Mouse (Mus musculus) thymus, postnatal 25 days (tissue): Measurements from ENCODE around the gene Ttc16.

Experiments used
- DNase-seq: peaks from one replicate; pipeline ENCODE4 v3.0.0; 2022

Gene Ttc16

DNA sequence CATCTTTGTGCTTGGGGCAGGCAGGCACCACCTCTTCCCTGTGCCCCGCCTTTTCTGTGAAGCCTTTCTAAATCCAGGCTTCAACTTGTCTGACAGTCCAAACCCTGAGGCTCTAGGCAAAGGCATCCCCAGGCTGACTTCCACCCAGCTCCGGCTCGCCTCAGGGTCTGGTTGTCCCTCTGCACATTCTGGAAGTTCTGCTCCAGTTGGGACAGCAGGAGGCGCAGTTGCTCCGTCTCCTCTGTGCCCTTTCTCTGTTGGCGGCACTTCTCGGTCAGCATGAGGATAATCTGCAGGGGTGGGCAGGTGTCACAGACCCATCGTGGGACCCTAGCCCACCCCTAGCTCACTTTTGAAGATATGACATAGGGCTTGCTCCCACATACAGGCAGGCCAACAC is 3.7 kb upstream of the Ttc16 start:
- DNase-seq: peak; percentile 72

DNA sequence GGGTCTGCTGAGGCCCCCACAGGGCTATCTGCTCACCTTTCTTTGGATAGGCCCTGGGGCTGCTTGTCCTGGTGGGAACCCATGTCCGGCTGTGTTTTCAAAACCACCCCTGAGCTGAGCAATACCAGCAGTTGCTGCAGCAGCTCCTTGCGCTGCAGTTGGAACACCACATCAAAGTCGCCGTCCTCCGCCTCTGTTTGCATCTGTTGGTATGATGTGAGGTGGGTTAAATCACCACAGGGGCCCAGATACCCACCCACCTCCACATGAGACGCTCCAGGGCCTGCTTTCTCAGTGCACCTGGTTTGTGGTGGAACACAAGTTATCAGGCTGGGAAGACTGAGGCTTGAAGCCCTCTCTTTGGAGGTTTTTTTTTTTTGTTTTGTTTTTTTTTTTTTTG is 2.6 kb upstream of the Ttc16 start:
- DNase-seq: peak; percentile 89

DNA sequence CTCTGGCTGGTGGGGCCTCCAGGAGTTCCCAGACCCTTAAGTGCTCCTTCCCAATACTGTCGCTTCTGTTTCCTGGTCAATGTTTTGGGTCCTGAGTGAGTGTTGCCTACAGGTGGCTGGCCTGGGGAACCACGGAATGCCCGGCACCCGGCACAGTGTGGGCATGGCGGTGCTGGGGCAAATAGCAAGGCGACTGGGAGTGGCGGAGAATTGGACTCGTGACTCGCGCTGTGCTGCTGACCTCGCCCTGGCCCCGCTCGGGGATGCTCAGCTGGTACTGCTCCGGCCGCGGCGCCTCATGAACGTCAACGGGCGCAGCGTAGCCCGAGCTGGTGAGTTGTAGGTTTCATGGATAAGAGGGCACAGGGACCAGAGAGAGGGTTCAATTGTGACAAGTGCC is 759 bp upstream of the Ttc16 start:
- DNase-seq: peak; percentile 23

DNA sequence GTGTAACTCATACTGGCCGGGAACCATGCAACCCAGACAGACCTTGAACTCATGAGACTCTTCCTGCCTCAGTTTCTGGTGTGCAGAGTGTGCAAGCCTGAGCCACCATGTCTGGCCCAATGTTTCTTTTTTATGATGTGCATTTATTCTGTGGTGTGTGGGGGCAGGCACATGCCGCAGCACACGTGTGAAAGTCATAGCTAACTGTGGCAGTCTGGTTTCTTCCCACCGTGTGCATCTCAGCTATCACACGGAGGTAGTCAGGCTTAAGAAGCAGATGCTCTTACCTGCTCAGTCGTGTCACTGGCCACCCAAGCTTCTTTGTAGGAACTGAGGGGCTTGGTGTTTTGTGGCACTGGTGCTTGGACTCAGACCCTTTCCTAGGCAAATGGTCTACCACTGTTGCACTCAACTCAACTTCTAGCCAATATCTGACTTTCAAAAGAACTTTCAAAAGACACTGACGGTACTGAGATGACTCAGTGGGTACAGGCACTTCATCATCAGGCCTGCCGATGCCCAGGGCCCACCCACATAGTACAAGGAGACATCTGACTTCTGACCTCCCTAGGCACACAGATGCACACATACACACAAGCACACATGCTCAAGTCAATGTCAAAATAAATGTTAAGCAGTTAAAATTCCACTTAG is 2.7 kb downstream of the Ttc16 start:
- DNase-seq: no peak

DNA sequence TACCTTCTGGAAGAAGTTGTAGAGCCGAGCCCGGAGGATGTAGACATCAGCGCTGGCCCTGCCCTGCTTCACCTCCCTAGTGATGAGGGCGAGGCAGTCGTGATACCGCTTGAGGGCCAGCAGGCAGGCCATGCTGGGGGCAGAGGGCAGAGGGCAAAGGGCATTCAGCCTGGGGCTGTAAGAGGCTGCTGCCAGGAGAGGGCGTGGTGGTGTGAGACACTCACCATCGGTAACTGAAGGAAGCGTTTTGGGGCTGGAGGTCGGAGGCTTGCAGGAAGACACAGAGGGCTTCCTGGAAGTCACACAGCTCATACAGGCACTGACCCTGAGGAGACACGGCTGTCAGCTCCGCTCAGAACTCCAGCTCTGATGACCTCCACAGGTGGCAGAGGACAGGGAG is 3.5 kb downstream of the Ttc16 start:
- DNase-seq: peak; percentile 28

DNA sequence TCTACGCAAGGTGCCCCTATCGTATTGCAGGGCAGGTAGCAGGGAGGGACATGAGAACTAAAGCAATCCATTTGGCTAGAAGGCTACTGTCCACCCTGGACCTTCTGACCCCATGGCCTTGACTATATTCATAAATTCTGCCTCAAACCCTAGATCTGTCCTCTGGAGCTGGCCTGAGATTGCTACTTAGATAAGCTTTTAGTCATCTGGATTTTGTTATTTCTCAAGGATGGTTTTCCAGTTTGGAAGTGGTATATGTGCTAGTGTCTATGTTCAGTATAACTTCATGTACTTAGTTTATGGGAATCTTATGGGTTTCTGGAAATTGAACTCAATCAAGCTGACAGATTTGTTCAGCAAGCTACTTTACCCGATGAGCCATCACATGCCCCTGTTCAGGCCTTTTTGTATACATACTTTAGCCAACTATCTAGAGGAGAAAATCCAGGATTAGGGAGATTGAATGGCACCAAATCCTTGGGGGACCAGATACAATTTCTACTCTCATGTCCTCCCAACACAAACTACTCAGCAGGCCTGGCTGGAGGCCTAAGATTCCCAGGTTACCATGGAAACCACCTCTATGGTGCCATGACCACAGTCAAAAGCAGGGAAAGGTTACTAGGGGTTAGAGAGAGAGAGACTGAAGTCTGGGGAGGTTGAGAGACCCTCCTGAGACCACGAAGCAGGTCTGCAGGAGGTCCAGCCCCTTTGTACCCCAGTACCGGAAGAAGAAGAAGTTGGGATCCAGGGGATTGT is 5.9 kb downstream of the Ttc16 start:
- DNase-seq: no peak

DNA sequence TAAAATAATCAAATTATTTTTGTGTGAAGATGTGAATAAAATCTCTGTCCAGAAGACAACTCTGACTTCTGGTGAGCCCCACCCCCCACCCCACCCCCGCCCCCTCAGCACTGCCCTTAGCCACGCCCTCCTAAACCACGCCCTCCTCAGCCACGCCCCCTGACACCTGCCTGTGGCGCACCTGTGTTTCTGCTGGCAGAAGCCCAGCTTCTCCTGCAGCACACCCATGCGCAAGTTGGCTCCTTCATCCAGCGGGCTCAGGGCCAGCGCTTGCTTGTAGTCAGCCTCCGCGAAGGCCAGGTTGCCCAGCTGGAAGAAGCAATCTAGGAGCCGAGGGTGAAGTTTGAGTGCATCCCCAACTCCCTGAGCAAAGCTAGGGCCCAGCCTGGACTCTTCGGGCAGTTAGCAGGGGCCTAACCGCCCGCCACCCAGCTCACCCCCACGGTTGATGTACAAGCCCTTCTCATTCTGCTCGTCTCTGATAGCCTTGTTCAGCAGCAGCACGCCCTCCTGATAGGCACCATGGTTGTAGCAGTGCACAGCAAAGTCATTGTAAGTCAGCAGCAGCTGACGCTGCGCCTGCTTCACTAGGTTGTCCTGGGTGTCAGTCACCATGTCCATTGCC is 6.7 kb downstream of the Ttc16 start:
- DNase-seq: peak; percentile 27

DNA sequence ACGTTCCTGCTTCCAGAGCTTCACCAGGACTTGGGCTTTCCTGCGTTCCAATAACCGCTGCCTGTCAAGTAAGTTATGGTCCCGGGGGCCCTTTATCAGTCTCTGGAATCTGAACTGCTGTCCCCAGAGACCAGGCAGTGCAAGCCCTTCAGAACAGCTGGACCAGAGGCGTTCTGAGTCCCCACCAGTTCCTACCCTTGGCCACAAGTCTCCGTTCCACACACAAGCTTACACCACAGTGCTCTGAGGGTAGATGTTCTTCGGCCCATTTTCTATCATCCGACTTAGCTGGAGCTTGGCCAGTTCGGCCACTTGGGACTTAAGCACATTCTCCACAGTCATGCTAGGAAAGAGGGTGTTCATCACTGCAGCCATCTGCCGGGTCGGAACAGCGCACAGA is 8.2 kb downstream of the Ttc16 start:
- DNase-seq: no peak

DNA sequence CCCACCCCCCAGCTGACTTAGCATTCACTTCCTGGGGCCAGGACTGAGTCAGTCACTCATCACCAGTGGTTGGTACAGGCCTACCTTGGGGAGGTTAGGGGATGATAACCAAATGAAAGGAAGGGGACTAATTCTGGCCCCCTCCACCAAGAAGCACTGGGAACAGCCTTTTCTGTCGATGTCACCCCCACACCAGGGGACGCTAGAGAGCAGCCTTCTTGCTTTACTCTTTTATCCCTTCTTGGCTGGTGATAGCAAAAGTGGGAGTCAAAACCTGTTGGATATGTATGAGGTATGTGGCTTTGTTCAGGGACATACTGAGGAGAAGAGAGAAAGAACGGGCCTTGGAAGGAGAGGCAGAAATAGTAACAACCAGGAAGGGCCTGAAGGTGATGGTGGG is 12.1 kb downstream of the Ttc16 start:
- DNase-seq: no peak

DNA sequence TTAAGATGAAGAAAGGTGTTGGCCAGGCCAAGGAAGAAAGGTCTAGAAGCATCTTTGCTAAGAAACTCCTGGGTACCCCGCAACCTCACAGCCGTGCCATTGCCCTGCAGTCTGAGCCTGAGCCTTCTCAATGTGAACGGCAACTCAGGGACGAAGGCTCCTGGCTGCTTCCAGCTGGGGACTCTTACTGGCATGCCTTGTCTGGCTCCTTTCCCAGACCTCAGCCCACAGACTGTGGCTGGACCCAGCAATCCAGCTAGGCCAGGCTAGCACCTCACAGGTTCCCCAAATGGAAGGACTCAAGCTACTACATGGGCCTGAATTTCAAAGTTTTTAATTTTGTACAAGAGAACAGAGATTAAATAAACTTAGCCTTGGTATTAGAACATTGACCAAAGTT is 13.6 kb downstream of the Ttc16 start:
- DNase-seq: no peak

DNA sequence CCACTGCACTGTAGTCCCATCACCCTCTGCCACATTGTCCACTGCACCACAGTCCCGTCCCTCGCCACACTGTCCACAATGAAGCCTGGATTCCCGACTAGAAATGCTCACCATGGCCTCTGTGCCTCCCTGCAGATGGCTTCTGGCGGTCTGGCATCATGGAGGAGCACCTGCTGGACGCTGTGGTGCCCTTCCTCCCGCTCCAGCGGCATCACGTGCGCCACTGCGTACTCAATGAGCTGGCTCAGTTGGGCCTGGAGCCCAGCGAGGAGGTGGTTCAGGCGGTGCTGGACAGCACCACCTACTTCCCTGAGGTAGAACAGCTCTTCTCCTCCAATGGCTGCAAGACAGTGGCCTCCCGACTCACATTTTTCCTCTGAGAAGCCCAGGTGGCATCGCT is 14.1 kb downstream of the Ttc16 start:
- no peak for DNase-seq

DNA sequence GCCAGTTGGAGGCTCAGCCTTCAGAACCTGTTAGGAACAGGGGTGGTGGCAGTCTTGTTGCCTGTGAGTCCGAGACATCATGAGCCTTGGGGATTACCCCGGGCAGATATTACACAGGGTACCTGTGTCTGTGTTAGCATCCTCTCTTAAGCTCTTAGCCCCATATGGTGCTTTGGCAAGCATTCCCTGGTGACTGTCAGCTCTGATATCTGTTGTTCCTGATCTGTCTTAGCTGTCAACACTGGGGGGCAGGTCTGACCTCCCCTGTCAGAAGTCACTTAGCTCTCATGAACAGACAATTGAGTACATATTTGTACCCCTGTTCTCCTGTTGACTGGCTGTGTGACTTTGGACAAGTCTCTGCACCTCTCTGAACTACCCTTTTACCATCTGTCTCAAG is 16.4 kb downstream of the Ttc16 start:
- no peak for DNase-seq

DNA sequence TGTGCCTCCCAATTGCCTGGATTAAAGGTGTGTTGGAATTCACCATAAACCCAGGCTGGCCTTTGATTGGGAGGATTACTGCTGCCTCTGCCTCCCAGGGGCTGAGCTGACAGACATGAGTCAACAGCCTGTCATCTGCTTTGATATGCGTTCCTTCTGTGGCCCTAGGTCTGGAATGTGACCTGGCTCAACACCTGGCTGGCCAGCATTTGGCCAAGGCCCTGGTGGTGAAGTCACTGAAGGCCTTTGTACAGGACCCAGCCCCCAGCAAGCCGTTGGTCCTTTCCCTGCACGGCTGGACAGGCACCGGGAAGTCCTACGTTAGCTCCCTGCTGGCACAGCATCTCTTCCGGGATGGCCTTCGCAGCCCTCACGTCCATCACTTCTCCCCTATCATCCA is 16.9 kb downstream of the Ttc16 start:
- DNase-seq: no peak

DNA sequence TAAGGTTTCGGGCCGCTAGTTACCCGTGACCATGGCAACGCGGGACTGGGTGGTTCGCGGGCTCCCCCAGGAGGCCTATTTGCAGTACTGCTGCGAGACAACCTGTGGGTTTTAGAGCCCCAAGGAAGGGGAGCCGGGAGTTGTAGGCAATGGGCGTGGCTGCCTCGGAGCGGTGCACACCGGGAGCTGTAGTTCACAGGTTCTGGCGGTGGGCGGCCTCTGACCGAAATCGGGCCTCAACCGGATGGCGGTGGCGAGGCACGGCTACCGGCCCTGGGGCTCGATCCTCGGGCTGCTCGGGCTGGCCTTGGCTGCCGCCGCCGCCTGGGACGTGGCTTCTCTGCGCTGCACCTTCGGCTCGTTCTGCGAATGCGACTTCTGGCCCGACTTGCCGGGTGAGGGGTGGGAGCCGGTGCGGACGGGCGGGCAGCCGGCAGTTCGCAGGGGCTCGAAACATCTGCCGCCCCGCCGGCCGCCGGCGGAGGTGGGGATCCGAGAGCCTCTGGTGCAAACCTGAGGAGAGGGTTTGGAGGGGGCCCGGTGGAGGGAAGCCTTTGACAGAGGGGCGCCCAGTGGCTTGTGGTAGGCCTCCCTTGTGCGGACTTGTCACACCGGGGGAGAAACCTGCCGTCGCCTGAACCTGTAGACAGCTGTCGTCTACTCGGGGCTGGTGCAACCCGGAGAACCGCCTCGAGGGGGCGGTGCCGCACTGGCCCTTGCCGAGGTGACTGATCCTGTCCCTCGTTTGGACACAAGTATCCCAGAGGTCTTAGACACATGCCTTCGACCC is 18.2 kb downstream of the Ttc16 start, which contains the start of gene Tor2a:
Gene Tor2a (plus strand): TSS at position 179 of the 790 bp plus-strand sequence.
- peak; percentile 98 for DNase-seq

DNA sequence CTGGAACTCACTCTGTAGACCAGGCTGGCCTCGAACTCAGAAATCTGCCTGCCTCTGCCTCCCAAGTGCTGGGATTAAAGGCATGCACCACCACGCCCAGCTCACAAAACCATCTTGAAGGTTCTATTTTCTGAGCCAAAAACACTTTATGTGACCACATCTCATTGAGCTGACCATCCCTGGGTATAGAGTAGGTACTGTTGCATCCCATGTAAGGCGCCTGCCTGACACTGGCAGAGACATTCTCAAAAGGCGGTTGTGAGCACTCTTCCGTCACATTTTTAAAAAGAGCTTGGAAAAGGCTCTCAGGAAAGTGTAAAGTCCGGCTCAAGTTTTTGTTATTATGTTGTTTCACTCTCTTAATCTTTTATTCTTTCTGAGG is 18.8 kb downstream of the Ttc16 start:
- no peak for DNase-seq

DNA sequence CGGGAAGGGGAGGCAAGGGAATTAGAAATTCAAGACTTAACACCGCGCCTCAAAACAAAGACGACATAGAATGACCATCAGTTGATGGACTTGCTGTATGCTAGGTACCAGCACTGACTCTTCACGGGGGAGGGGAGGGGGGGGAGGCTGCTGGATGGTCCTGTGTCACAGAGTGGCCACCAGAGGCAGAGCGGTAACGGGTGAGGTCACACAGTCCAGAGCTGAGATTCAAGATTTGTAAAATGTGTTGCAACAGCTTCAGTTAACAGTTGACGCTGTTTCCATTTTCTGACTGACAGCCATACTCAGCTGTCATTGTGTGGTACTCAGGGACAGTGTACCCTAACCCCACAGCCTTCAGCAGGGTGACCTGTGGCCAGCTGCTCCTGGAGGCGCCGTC is 23.3 kb downstream of the Ttc16 start:
- no peak for DNase-seq

DNA sequence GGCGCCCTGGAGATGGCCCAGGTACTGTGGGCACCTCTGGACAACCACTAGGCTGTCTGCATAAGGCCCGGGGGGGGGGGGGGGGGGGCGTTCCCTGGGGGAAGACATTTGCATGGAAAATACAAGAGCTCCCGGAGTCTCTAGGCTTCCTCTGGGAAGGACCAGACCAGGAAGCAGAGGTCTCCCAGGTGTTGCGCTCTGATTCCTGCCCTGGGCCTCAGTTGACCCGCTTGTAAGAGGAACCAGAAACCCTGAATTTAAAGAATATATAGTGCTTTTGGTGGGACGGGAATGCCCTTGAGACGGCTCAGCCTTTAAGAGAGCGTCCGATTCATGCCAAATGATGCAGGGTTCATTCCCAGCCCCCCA is 23.8 kb downstream of the Ttc16 start:
- no peak for DNase-seq

DNA sequence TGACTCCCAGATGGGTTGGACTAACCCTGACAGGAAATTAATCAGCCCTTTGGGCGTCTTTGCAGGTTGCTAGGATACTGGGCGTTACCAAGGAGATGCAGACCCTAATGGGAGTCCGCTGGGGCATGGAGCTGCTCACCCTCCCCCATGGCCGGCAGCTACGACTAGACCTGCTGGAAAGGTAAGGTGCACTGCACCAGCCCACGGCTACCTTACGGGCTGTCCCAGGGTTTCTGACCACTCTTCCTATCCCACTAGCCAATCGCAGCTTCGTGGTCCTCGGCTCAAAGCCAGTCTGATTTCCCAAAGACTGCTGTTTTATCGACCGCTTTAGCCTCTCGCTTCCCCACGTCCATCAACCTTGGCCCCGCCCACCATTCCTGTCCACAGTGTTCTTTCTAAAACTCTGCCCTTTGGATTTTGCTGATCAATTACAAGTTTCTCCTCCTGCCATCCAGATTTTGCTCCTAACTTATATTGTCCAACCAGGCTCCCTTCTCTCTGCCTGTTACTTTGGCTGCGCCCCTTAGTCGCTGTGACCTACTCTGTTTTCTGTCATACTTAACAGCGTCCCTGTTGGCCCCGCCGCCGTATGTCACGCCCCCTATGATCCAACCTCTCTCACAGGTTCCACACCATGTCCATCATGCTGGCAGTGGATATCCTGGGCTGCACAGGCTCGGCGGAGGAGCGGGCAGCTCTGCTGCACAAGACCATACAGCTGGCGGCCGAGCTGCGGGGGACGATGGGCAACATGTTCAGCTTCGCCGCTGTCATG is 24.4 kb downstream of the Ttc16 start:
- DNase-seq: no peak

DNA sequence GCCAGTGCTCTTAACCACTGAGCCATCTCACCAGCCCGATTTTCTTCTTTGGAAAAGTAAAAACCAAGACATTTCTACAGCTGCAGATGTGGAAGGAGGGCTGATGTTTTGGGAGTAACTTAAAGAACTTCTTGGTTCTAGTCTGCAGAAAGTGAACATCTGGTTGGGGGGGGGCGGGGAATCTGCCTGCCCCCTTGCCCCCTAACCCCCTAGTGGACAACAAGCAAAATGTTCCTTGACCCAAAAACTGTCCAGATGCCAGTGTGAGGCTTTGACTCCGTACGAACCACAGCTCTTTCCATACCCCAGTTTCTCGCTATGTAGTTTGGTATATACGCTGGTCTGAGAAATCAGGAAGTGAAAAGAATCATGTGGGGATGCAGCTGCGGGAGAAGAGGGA is 25.2 kb downstream of the Ttc16 start:
- no peak for DNase-seq

DNA sequence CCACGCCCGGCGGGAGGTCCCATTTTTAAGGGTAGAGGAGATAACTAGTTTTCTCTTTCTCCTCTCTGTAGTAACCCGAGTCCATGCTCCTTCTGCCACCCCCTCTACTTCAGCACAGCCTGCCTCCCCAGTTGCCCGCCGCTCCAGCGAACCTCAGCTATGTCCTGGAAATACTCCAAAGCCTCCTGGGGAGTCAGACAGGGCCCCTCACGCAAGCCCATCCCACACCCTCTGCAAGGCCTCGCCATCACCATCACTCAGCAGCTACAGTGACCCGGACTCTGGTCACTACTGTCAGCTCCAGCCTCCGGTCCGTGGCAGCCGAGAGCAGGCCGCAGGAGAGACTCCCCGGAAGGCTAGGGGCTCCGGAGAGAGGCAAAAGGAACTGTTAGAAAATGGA is 26.4 kb downstream of the Ttc16 start:
- DNase-seq: no peak

DNA sequence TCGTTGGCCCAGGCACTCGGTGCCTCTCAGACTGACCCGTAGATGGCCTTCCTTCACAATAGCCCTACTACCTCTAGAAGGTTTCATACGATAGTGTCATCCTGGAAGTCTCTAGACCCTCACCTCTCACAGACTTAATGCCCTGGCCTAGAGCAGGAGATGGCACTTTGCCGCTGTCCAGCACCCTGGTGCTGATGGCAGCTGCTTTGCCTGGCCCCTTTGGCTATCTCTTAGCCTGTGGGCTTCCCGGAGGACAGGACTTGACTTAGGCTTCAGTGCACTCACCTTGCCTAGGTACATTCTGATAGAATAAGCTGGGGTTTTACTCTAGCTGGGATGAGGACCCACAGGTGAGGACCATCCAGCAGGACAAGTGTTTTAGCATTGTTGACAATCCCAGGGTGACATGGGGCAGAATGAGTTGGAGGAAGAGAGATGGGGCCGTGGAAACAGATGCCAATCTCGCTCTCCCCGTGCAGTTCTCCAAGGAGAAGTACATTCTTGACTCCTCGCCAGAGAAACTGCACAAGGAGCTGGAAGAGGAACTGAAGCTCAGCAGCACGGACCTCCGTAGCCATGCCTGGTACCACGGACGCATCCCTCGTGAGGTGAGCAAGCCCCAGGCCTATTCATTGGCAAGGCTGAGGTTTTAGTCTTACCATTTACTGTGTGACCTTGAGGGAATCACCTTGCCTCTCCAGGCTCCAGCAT is 31.0 kb downstream of the Ttc16 start:
- no peak for DNase-seq

DNA sequence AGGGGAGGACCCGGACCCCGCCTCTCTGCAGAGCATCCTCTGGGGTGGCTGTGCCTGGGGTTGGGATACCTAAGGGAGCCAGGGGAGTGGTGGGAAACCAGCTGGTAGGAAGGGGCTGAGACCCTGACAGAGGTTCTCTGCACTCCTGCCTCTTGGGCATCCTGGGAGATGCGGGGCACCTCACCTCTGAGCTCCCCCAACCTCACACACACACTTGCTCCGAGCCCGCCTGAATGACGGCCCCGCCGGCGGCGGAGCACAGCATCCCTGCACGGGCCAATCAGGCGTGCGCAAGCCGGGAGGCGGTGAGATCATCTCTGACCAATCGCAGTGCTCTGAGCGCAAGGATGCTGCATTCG is 33.3 kb downstream of the Ttc16 start:
- DNase-seq: no peak
